Mouse (Mus musculus) CH12.LX (cell line): ENCODE measurements around the gene Grk5.

Experiments
- CHD1 ChIP-seq: IDR thresholded peaks from 2 replicates; pipeline ENCODE4 v1.6.1; 2012; ENCODE audit warnings: low read depth, low read length, improper control_type of control experiment, inconsistent platforms
- CTCF ChIP-seq, 2 experiments: IDR thresholded peaks in 1 of 2; conservative IDR thresholded peaks in 1 of 2; 2 replicates each; pipeline ENCODE4 v1.5.1; 2011 to 2012; ENCODE audit warnings: low read depth in 2 of 2, low read length in 2 of 2, improper control_type of control experiment in 1 of 2, inconsistent platforms in 1 of 2, mild to moderate bottlenecking in 1 of 2, moderate library complexity in 1 of 2
- EP300 ChIP-seq: IDR thresholded peaks from 2 replicates; pipeline ENCODE4 v1.6.1; 2011; ENCODE audit warnings: low read length, improper control_type of control experiment
- HCFC1 ChIP-seq: IDR thresholded peaks from 2 replicates; pipeline ENCODE4 v1.6.1; 2012; ENCODE audit warnings: low read depth, mild to moderate bottlenecking, inconsistent platforms, low read length, improper control_type of control experiment
- MAX ChIP-seq: IDR thresholded peaks from 2 replicates; pipeline ENCODE4 v1.6.1; 2011; ENCODE audit warnings: low read length, improper control_type of control experiment
- POLR2A ChIP-seq: IDR thresholded peaks from 2 replicates; pipeline ENCODE4 v1.6.1; 2011; ENCODE audit warnings: low read depth, mild to moderate bottlenecking, improper control_type of control experiment, low read length
- TCF12 ChIP-seq: IDR thresholded peaks from 2 replicates; pipeline ENCODE4 v1.6.1; 2014; ENCODE audit warnings: low read depth, mild to moderate bottlenecking, inconsistent platforms, low read length, improper control_type of control experiment

- TF ChIP-seq EP300 (no peak), CHD1 (no peak), CTCF (conservative IDR thresholded peaks at IDR 0.05 in 1 of 2, IDR thresholded peaks at IDR 0.05 in 1 of 2; ENCODE audit: low read depth in 2 of 2, low read length in 2 of 2) (no peak), HCFC1 (no peak), TCF12 (peak; percentile 50; the same call in 1 of the 2 replicates), POLR2A (no peak), MAX (0 out of 2 replicates have a peak, but pooled peaks have one; percentile 11)
Observed at GRCm38 (mm10) chr19:60946656-60947055, 57.1 kb downstream of the Grk5 start.
